Mouse (Mus musculus) limb, embryonic 11.5 days (tissue): ENCODE results near the gene Coa4. TPM values are rescaled to one million over a fixed set of nuclear protein-coding genes. Genes with fewer than 3 reads are reported as not detected.

Source experiments
- ATAC-seq: fragments of 200-750 bp; cut with Nextera tagmentation; 2 replicates; pipeline ENCODE4 v1.8.0; 2017; ENCODE audit warnings: low read depth; ENCODE audit not compliant: insufficient number of reproducible peaks, low FRiP score, low TSS enrichment
- DNase-seq: peaks from one replicate; pipeline ENCODE4 v3.0.0-alpha.2; 2015; ENCODE audit warnings: low spot score
- H3K27ac ChIP-seq: fragments of 300-500 bp; sonication (generic); replicated peaks from 2 replicates; pipeline ENCODE4 v1.5.1; 2014; ENCODE audit warnings: low read depth, mild to moderate bottlenecking, low read length
- H3K27me3 ChIP-seq: fragments of 300-500 bp; sonication (generic); 2 replicates; pipeline ENCODE4 v1.6.1; 2014; ENCODE audit warnings: mild to moderate bottlenecking, low read length, mixed read lengths; ENCODE audit not compliant: control insufficient read depth, insufficient read depth
- H3K36me3 ChIP-seq: fragments of 300-500 bp; sonication (generic); 2 replicates; pipeline ENCODE4 v1.6.1; 2014; ENCODE audit warnings: mild to moderate bottlenecking, low read length, moderate library complexity, mixed read lengths; ENCODE audit not compliant: control insufficient read depth, insufficient read depth
- H3K4me1 ChIP-seq: fragments of 300-500 bp; sonication (generic); 2 replicates; pipeline ENCODE4 v1.6.1; 2014; ENCODE audit warnings: low read length, mixed read lengths; ENCODE audit not compliant: control insufficient read depth, insufficient read depth
- H3K4me2 ChIP-seq: fragments of 300-500 bp; sonication (generic); 2 replicates; pipeline ENCODE4 v1.6.1; 2014; ENCODE audit warnings: low read depth, mild to moderate bottlenecking, moderate library complexity; ENCODE audit not compliant: severe bottlenecking
- H3K4me3 ChIP-seq: fragments of 300-500 bp; sonication (generic); 2 replicates; pipeline ENCODE4 v1.5.1; 2014; ENCODE audit warnings: low read depth, low read length
- H3K9ac ChIP-seq: fragments of 300-500 bp; sonication (generic); 2 replicates; pipeline ENCODE4 v1.6.1; 2014; ENCODE audit warnings: mild to moderate bottlenecking, low read length
- H3K9me3 ChIP-seq: fragments of 300-500 bp; sonication (generic); 2 replicates; pipeline ENCODE4 v1.6.1; 2016; ENCODE audit warnings: low read length; ENCODE audit not compliant: control insufficient read depth
- WGBS: fragments of 180-500 bp; shearing (Covaris S2); extraction: QIAGEN DNeasy Blood & Tissue Kit; methylation state at CpG from one replicate; pipeline ENCODE4 v1.1.7; 2014; 5-methylcytosine and 5-hydroxymethylcytosine counted together
- polyA plus RNA-seq: library from polyadenylated mRNA; unstranded; fragments of >200 nt; fragmentation: Nextera tagmentation; extraction: Ambion mirVana; gene quantifications from 2 replicates; pipeline ENCODE4 v1.2.1, GENCODE M21; 2014

The Coa4 gene
- polyA plus RNA-seq, 1 experiment from 2014 or later: 22.2 TPM

GRCm38 (mm10) chr7:100578794-100579193 lies 41.9 kb downstream of the Coa4 start:
- no peak overlapping the region for H3K27ac ChIP-seq
- WGBS: 86% methylated on average over 2 of the region's 2 CpGs
- H3K27me3 ChIP-seq: no peaks in the 10 kb centered on the region
- DNase-seq (no peak), ATAC-seq (no peak)
- H3K4me3 ChIP-seq: no peak overlapping the region
- H3K9me3 ChIP-seq: no peaks in the 10 kb centered on the region
- H3K4me2 ChIP-seq: no peak overlapping the region
- 0 out of 2 replicates have a peak, but pooled peaks cover 2% of the 10 kb centered on the region for H3K4me1 ChIP-seq
- no peak overlapping the region for H3K9ac ChIP-seq
- H3K36me3 ChIP-seq: no peaks in the 10 kb centered on the region; the same call in 1 of the 2 replicates

- H3K27ac ChIP-seq: no peak overlapping the region
- no peaks in the 10 kb centered on the region for H3K9me3 ChIP-seq
- no peak for DNase-seq
- 39% methylated on average over 7 of the region's 7 CpGs for WGBS
- no peaks in the 10 kb centered on the region for H3K27me3 ChIP-seq
- peak overlapping the region; percentile 58 for H3K4me2 ChIP-seq
- no peak for ATAC-seq
- H3K4me1 ChIP-seq: 0 out of 2 replicates have a peak, but pooled peaks cover 2% of the 10 kb centered on the region
- peak overlapping the region; percentile 87 for H3K9ac ChIP-seq
- H3K4me3 ChIP-seq: peak overlapping the region; percentile 48
- no peaks in the 10 kb centered on the region for H3K36me3 ChIP-seq
These were observed 45.4 kb downstream of the Coa4 start for GRCm38 (mm10) chr7:100582235-100582634.

GRCm38 (mm10) chr7:100582727-100583236 lies 45.9 kb downstream of the Coa4 start:
- H3K27ac ChIP-seq: peak overlapping the region; percentile 83
- WGBS: under 1% methylated on average over 31 of the region's 31 CpGs
- no peaks in the 10 kb centered on the region for H3K9me3 ChIP-seq
- 0 out of 2 replicates have a peak, but pooled peaks cover 2% of the 10 kb centered on the region for H3K4me1 ChIP-seq
- peak overlapping the region; percentile 58 for H3K4me2 ChIP-seq
- no peaks in the 10 kb centered on the region for H3K36me3 ChIP-seq
- H3K4me3 ChIP-seq: peak overlapping the region; percentile 48
- peak overlapping the region; percentile 87 for H3K9ac ChIP-seq
- no peaks in the 10 kb centered on the region for H3K27me3 ChIP-seq
- DNase-seq: peak; percentile 91
- ATAC-seq: no peak

GRCm38 (mm10) chr7:100589816-100590215 lies 52.9 kb downstream of the Coa4 start:
- Histone ChIP-seq H3K4me1 (no peaks in the 10 kb centered on the region), H3K27me3 (no peaks in the 10 kb centered on the region), H3K4me3 (no peak overlapping the region), H3K9ac (no peak overlapping the region), H3K9me3 (no peaks in the 10 kb centered on the region), H3K36me3 (no peaks in the 10 kb centered on the region), H3K27ac (no peak overlapping the region), H3K4me2 (no peak overlapping the region)
- ATAC-seq (no peak), DNase-seq (no peak)
- 70% methylated on average over 1 of the region's 1 CpGs for WGBS

Other genes with a start within 250 kb of the Coa4 start
- 43.0 and 44.6 TPM in 2 replicates for gene C2cd3, start 164.8 kb upstream of the Coa4 start, polyA plus RNA-seq
- gene Ppme1, start 164.8 kb upstream of the Coa4 start, polyA plus RNA-seq: 68.6 and 71.3 TPM in 2 replicates
- not detected in 2 replicates for gene Ucp3, start 64.1 kb upstream of the Coa4 start, polyA plus RNA-seq
- 116 and 123 TPM in 2 replicates for gene Ucp2, start 43.7 kb upstream of the Coa4 start, polyA plus RNA-seq
- gene Dnajb13, start 22.1 kb upstream of the Coa4 start, polyA plus RNA-seq: 0.11 and 0.30 TPM in 2 replicates
- gene Rab6a, start 70.3 kb downstream of the Coa4 start, polyA plus RNA-seq: 128 TPM in 2 replicates
- gene Mrpl48, start 71.2 kb downstream of the Coa4 start, polyA plus RNA-seq: 56.8 and 66.9 TPM in 2 replicates
- gene Plekhb1, start 125.3 kb downstream of the Coa4 start, polyA plus RNA-seq: 1.3 and 1.6 TPM in 2 replicates
- gene Fam168a, start 169.6 kb downstream of the Coa4 start, polyA plus RNA-seq: 46.2 and 49.7 TPM in 2 replicates